Mouse (Mus musculus) hindbrain, postnatal 0 days (tissue): Measurements from ENCODE around the gene Zp1. TPM values are rescaled to one million over a fixed set of nuclear protein-coding genes. Genes with fewer than 3 reads are reported as not detected.

Source experiments
- ATAC-seq: fragments of 200-750 bp; cut with Nextera tagmentation; 2 replicates; pipeline ENCODE4 v1.8.0; 2017; ENCODE audit warnings: mild to moderate bottlenecking, moderate TSS enrichment, moderate library complexity
- DNase-seq: peaks from one replicate; pipeline ENCODE4 v3.0.0-alpha.2; 2015; ENCODE audit warnings: low spot score
- H3K27ac ChIP-seq: fragments of 300-500 bp; sonication (generic); 2 replicates; pipeline ENCODE4 v1.5.1; 2014; ENCODE audit warnings: mild to moderate bottlenecking
- H3K27me3 ChIP-seq: fragments of 300-500 bp; sonication (generic); 2 replicates; pipeline ENCODE4 v1.6.1; 2014; ENCODE audit warnings: low read length, mixed read lengths; ENCODE audit not compliant: insufficient read depth
- H3K36me3 ChIP-seq: fragments of 300-500 bp; sonication (generic); 2 replicates; pipeline ENCODE4 v1.6.1; 2014; ENCODE audit warnings: low read length, mixed read lengths; ENCODE audit not compliant: insufficient read depth
- H3K4me1 ChIP-seq: fragments of 300-500 bp; sonication (generic); 2 replicates; pipeline ENCODE4 v1.6.1; 2014; ENCODE audit warnings: antibody characterized with exemption, low read length, mixed read lengths; ENCODE audit not compliant: insufficient read depth
- H3K4me2 ChIP-seq: fragments of 300-500 bp; sonication (generic); 2 replicates; pipeline ENCODE4 v1.6.1; 2014; ENCODE audit warnings: low read depth, mild to moderate bottlenecking, low read length, moderate library complexity, mixed read lengths
- H3K4me3 ChIP-seq: fragments of 300-500 bp; sonication (generic); 2 replicates; pipeline ENCODE4 v1.5.1; 2014; ENCODE audit warnings: low read length
- H3K9ac ChIP-seq: fragments of 300-500 bp; sonication (generic); replicated peaks from 2 replicates; pipeline ENCODE4 v1.6.1; 2014; ENCODE audit warnings: mild to moderate bottlenecking, low read length, moderate library complexity, mixed read lengths
- H3K9me3 ChIP-seq: fragments of 300-500 bp; sonication (generic); 2 replicates; pipeline ENCODE4 v1.6.1; 2016; ENCODE audit warnings: low read length, mixed read lengths
- CTCF ChIP-seq: IDR thresholded peaks from 2 replicates; pipeline ENCODE4 v1.5.1; 2016; ENCODE audit warnings: antibody characterized with exemption, control low read depth, low read depth
- WGBS: fragments of 180-500 bp; shearing (Covaris S2); extraction: QIAGEN DNeasy Blood & Tissue Kit; methylation state at CpG from one replicate; pipeline ENCODE4 v1.1.7; 2014; 5-methylcytosine and 5-hydroxymethylcytosine counted together
- polyA plus RNA-seq: library from polyadenylated mRNA; unstranded; fragments of >200 nt; fragmentation: Nextera tagmentation; extraction: Ambion mirVana; gene quantifications from 2 replicates; pipeline ENCODE4 v1.2.1, GENCODE M21; 2015
- total RNA-seq: library from RNA; depleted of rRNA; stranded (reverse); fragments of >200 nt; gene quantifications from 2 replicates; pipeline ENCODE4 v1.2.3, GENCODE M21; 2014

Zp1 gene
- total and polyA plus RNA-seq, 2 experiments from 2014 or later, result 0.60 to 1.2 TPM

- H3K27me3 ChIP-seq, result no peaks in the 10 kb centered on the region
- H3K4me3 ChIP-seq, result peak overlapping the region; percentile 51
- DNase-seq (no peak), ATAC-seq (peak; percentile 13)
- peak overlapping the region; percentile 83; the same call in 1 of the 2 replicates for H3K9ac ChIP-seq
- H3K4me1 ChIP-seq, result peaks cover 15% of the 10 kb centered on the region; the same call in 1 of the 2 replicates
- peaks cover 7% of the 10 kb centered on the region for H3K36me3 ChIP-seq
- no peak for TF ChIP-seq CTCF
- peak overlapping the region; percentile 95 for H3K4me2 ChIP-seq
- peak overlapping the region; percentile 60 for H3K27ac ChIP-seq
- no peaks in the 10 kb centered on the region for H3K9me3 ChIP-seq
- 39% methylated on average over 9 of the region's 9 CpGs for WGBS
Observed at GRCm38 (mm10) chr19:10949558-10949957, 29.1 kb upstream of the Zp1 start.

- WGBS, result under 1% methylated on average over 30 of the region's 30 CpGs
- no peak for TF ChIP-seq CTCF
- no peaks in the 10 kb centered on the region for H3K27me3 ChIP-seq
- peaks cover 8% of the 10 kb centered on the region for H3K36me3 ChIP-seq
- H3K9ac ChIP-seq, result peak within 1 kb of the TSS; percentile 83
- H3K4me1 ChIP-seq, result peaks cover 15% of the 10 kb centered on the region; the same call in 1 of the 2 replicates
- peak within 1 kb of the TSS; percentile 95 for H3K4me2 ChIP-seq
- peak within 1 kb of the TSS; percentile 60 for H3K27ac ChIP-seq
- peak within 1 kb of the TSS; percentile 51 for H3K4me3 ChIP-seq
- H3K9me3 ChIP-seq, result no peaks in the 10 kb centered on the region
- DNase-seq, result peak; percentile 100
- peak; percentile 98 for ATAC-seq
Observed at GRCm38 (mm10) chr19:10949112-10949511, 28.7 kb upstream of the Zp1 start, which contains the start of gene Ccdc86. TSS of gene Ccdc86 (minus strand) at chr19:10949266.

- Histone ChIP-seq H3K27ac (no peak overlapping the region), H3K4me3 (peak overlapping the region; percentile 51), H3K9me3 (no peaks in the 10 kb centered on the region), H3K27me3 (no peaks in the 10 kb centered on the region), H3K4me2 (peak overlapping the region; percentile 95), H3K36me3 (peaks cover 14% of the 10 kb centered on the region), H3K9ac (peak overlapping the region; percentile 83), H3K4me1 (peaks cover 15% of the 10 kb centered on the region; the same call in 1 of the 2 replicates)
- TF ChIP-seq CTCF, result no peak
- no peak for DNase-seq
- no peak for ATAC-seq
- under 1% methylated on average over 20 of the region's 20 CpGs for WGBS
Observed at GRCm38 (mm10) chr19:10948416-10948815, 28.0 kb upstream of the Zp1 start.

- no peak for ATAC-seq
- Histone ChIP-seq H3K27ac (no peak overlapping the region), H3K4me1 (peaks cover 15% of the 10 kb centered on the region; the same call in 1 of the 2 replicates), H3K4me3 (peak overlapping the region; percentile 51), H3K27me3 (no peaks in the 10 kb centered on the region), H3K9me3 (no peaks in the 10 kb centered on the region), H3K9ac (peak overlapping the region; percentile 83; the same call in 1 of the 2 replicates), H3K4me2 (peak overlapping the region; percentile 95), H3K36me3 (peaks cover 26% of the 10 kb centered on the region)
- no peak for TF ChIP-seq CTCF
- no peak for DNase-seq
- 90% methylated on average over 5 of the region's 5 CpGs for WGBS
Observed at GRCm38 (mm10) chr19:10947219-10947618, 26.8 kb upstream of the Zp1 start.

- Histone ChIP-seq H3K9me3 (no peaks in the 10 kb centered on the region), H3K4me1 (peaks cover 15% of the 10 kb centered on the region; the same call in 1 of the 2 replicates), H3K27me3 (no peaks in the 10 kb centered on the region), H3K27ac (no peak overlapping the region), H3K4me3 (no peak overlapping the region), H3K36me3 (peaks cover 31% of the 10 kb centered on the region), H3K9ac (no peak overlapping the region; the same call in none of the 2 replicates), H3K4me2 (no peak overlapping the region)
- ATAC-seq (no peak), DNase-seq (no peak)
- 77% methylated on average over 3 of the region's 3 CpGs for WGBS
- TF ChIP-seq CTCF, result no peak
Observed at GRCm38 (mm10) chr19:10946506-10946905, 26.1 kb upstream of the Zp1 start.

- H3K9me3 ChIP-seq, result no peaks in the 10 kb centered on the region
- no peak overlapping the region for H3K4me3 ChIP-seq
- no peaks in the 10 kb centered on the region for H3K27me3 ChIP-seq
- no peak overlapping the region for H3K27ac ChIP-seq
- no peak for TF ChIP-seq CTCF
- DNase-seq, result no peak
- WGBS, result 90% methylated on average over 3 of the region's 3 CpGs
- no peak overlapping the region for H3K4me2 ChIP-seq
- peaks cover 23% of the 10 kb centered on the region for H3K4me1 ChIP-seq
- H3K9ac ChIP-seq, result no peak overlapping the region
- peaks cover 31% of the 10 kb centered on the region for H3K36me3 ChIP-seq
- ATAC-seq, result no peak
Observed at GRCm38 (mm10) chr19:10943955-10944354, 23.5 kb upstream of the Zp1 start.

- WGBS, result 1% methylated on average over 40 of the region's 40 CpGs
- TF ChIP-seq CTCF, result no peak
- Histone ChIP-seq H3K27ac (peak overlapping the region; percentile 33; the same call in 1 of the 2 replicates), H3K4me2 (peak overlapping the region; percentile 58), H3K4me1 (peaks cover 8% of the 10 kb centered on the region), H3K4me3 (peak overlapping the region; percentile 19), H3K27me3 (no peaks in the 10 kb centered on the region), H3K9ac (peak overlapping the region; percentile 49), H3K36me3 (peaks cover 31% of the 10 kb centered on the region), H3K9me3 (no peaks in the 10 kb centered on the region)
- ATAC-seq (peak; percentile 83), DNase-seq (peak; percentile 65)
Observed at GRCm38 (mm10) chr19:10940801-10941457, 20.5 kb upstream of the Zp1 start.
